Mouse (Mus musculus): Measurements from ENCODE around the gene Dcn.

The Dcn gene

GRCm38 (mm10) chr10:97564957-97565856 is 85.8 kb downstream of the Dcn start, which contains the start of gene Lum:
TSS of gene Lum (plus strand) at chr10:97565128.
- no peak for DNase-seq (ENCODE audit: low spot score in 2 of 2)

GRCm38 (mm10) chr10:97567489-97568135 is 88.2 kb downstream of the Dcn start:
- no peak for DNase-seq (ENCODE audit: low spot score in 2 of 2)

All from left cerebral cortex, adult 9 months (tissue).